Mouse (Mus musculus) G1E-ER4 (cell line): ENCODE results near the gene Luc7l2. TPM values are rescaled to one million over a fixed set of nuclear protein-coding genes. Genes with fewer than 3 reads are reported as not detected.

Experiments used
- GATA1 ChIP-seq: IDR thresholded peaks from one replicate; pipeline ENCODE4 v1.8.0; 2012; ENCODE audit warnings: low read length, inconsistent platforms
- polyA plus RNA-seq: library from polyadenylated mRNA; stranded (reverse); fragments of >175 nt; gene quantifications from 2 replicates; pipeline ENCODE4 v1.2.3, GENCODE M21; 2012

Gene Luc7l2
- 80.4 and 109 TPM in 2 replicates for polyA plus RNA-seq

DNA sequence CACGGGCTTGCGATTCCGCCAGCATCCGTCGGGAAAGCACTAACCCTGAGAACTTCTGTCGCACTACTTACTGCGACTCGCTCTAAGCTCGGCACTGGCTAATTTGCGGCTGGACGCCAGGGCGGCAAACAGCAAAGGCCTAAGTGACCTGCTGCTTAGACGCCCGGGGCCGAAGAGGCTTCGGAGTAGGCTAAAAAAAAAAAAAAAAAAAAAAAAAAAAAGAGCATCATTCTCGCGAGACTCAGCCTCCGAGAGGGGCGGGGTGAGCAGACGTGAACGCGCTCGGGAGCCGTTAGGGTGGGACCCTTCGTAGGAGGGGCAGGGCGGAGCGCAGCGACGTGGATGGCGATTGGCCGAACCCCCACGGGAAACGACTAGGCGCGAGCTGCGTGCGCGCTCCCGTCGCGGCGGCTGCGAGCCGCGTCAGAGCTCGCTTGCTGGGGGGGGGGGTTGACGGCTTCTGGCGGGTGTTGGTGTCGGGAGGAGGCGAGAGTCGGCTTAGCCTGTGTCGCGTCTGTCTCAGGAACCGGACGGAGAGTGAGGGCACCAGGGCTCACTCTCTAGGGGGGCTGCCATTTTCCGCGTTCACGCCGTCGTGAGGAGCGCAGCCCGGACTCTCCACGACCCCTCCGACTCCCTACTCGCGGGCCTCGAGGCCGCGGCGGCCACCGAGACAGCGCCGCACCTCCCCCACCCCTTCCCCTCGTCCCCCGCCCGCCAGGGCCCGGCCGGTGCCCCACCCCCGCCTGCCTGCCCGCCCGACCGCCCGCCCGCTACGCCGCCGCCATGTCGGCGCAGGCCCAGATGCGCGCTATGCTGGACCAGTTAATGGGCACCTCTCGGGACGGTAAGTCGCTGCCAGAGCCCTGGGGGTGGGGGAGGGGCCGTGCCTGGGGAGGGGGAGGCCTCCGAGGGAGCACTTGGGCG lies at the start of gene Luc7l2:
TSS of gene Luc7l2 (plus strand) at position 273 of the 927 bp plus-strand sequence.
- TF ChIP-seq GATA1, result no peak

DNA sequence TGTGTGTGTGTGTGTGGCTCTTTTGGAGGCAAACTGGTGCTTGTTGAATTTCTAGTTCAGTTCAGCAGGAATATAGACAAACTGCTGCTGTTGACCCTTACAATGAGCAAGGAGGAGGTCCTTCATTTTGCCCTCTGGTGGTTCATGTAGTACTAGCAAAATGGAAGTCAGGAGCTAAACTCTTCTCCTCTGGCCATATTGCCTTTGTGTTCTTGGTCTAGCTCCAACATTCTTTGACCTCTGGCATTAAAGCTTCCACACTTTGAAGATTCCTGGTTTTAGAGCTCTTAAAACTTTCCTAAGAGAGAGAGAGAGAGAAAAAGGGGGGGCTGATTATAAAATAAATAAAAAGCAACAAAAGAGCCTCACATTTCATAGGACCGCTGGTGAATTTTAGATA lies 39.0 kb upstream of the Luc7l2 start:
- no peak for TF ChIP-seq GATA1

DNA sequence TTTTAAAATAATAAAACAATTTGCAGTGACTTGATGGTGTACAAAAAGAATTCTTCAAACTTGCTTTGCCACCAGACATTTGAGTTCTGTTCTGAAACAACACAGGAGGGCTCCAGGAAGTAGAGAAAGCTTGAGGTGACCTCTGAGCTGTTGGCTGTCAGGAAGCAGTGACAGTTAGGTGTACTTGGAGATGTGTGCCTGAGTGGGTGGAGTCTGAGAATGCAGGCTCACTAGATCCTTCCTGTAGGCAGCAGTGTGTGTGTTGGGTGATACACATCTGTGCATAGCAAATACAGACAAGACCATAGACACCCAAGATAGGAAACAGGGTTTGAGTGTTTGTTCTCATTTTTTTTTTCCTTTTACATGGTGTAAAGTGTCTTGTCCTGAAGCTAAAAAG lies 38.3 kb upstream of the Luc7l2 start:
- no peak for TF ChIP-seq GATA1

DNA sequence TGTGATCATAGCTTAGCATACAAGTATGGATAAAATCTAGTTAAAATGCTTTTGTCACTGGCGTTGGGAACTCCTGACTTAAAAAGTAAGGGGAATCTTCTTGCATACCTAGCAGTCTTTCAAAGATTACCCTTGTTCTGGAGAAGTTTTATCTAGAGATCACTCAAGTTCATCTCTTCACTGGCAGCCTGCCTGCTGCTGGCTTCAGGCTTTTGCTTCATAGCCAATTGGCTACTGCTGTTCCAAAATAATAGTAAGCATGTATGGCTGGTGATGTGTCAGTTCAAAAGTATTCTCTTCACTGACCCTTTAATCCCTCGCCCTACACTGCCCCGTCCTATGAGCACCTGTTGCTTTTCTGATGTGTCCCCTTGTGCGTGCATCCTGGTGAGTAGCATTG lies 35.9 kb upstream of the Luc7l2 start:
- no peak for TF ChIP-seq GATA1

DNA sequence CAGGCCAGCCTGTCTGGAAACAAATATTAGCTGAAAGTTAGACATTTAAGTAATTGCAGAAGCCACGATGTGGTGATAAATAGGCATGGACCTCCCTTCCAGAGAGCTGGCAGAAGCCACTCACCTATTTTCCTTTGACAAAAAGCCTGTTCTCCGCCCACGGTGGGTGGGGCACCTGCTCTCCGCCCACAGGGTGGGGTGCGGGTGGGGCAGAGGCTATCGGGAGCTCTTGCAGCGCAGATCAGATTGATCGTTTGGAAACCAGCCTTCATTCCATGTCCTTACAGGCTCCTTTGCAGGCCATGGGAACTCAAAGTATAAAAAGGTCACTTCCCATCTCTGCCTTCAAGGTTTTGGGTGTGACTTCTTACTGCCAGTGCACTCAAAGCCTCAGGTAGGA lies 27.3 kb upstream of the Luc7l2 start:
- TF ChIP-seq GATA1, result no peak

DNA sequence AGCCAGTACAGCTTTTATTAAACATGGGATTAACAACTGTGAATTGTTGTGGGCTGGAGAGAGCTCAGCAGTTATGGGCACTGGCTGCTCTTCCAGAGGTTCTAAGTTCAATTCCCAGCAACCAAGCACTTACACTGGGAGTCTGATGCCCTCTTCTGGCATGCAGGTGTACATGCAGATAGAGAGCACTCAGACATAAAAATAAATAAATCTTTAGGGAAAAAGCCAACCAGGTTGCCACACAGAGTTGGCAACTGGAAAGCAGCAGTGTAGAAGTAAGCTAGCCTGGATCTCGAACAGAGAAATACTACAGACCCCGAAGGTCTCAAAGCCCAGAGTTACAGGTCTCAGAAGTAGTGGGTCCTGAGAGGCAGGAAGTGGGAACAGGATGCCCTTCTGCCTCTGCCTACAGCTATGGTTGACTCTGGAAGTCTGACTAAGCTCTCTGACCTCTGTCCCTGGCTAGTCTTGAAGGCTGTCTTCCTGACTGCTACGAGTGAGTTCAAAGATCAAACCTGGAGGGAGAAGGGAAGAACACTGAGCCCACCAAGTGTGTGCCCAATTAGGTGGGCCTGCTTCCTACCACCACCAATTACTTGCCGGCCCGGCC lies 19.8 kb upstream of the Luc7l2 start:
- TF ChIP-seq GATA1, result no peak

DNA sequence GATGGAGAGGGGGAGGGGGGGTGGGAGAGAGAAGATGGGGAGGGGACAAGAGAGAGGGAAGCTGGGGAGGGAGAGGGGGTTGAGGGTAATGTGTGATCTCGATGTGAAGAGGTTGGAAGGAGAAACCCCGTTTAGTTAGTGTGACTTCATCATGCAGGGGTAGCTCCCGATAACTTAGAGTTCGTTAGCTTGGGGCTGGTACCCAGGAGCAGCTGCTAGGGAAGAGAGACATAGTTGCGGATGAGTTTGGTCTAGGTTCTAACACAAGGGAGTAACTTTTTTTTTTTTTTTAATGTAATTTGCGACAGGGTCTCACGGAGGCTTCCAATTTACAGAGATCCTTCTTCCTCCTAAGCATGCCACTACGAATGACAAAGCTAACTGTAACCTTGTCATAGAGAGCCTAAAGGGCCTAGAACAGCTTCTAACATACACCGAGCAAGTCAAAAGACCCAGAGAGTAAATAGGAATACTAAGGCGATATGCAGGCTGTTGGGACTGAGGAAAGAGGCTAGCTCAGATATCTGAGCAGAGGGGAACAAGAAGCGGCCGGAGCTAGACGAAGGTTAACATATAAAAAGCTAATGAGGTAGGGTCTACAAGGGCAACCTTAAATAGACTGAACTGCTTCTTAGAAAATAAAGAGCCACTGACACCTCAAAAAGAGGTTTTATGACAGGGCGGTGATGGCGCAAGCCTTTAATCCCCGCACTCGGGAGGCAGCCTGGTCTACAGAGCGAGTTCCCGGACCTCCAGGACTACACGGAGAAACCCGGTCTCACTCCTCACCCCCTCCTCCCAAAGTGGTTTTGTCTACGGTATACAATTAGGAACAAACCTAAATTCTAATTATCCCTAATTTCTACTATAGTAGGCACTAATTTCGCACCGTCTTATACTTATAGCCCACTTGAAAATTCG lies 18.4 kb upstream of the Luc7l2 start:
- TF ChIP-seq GATA1, result no peak

DNA sequence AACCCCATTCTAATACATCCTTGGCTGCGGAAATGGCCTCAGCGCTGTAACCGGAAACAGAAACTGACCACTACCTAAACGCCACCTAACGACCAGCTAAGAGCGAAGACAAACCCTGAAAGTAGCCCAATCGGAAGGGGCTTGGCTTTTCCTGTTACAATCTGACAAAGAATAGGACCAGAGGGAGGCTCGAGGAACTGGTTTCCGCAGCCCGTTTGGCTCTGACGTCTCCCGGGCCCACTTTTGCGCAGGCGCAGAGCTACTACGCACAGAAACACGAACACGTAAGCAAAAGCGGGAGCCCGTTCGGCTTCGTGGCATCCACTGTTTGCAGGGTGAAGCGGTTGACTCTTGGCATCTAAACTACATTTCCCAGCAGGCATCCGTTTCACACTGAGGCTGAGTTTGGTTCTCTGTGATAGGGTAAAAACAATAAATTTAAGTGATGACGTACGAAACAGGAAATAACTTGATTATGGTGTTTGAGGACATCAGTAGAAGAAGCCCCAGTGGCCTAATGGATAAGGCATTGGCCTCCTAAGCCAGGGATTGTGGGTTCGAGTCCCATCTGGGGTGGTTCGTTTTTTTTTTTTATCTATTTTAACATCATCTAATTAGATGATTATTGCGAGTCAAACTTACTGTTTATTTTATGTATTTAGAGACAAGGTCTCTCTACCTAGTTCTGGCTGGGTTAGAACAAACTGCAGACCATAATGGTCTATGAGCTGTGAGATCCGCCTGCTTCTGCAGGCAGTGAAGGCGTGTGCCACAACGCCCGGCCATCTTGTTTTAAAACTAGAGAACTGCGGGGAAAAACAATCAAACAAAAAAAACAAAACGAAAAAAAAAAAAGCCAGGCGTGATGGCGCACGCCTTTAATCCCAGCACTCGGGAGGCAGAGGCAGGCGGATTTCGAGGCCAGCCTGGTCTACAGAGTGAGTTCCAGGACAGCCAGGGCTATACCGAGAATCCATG lies 17.4 kb upstream of the Luc7l2 start, which contains the start of gene Fmc1:
TSS of gene Fmc1 (plus strand) at position 75 of the 978 bp plus-strand sequence.
- TF ChIP-seq GATA1, result no peak

DNA sequence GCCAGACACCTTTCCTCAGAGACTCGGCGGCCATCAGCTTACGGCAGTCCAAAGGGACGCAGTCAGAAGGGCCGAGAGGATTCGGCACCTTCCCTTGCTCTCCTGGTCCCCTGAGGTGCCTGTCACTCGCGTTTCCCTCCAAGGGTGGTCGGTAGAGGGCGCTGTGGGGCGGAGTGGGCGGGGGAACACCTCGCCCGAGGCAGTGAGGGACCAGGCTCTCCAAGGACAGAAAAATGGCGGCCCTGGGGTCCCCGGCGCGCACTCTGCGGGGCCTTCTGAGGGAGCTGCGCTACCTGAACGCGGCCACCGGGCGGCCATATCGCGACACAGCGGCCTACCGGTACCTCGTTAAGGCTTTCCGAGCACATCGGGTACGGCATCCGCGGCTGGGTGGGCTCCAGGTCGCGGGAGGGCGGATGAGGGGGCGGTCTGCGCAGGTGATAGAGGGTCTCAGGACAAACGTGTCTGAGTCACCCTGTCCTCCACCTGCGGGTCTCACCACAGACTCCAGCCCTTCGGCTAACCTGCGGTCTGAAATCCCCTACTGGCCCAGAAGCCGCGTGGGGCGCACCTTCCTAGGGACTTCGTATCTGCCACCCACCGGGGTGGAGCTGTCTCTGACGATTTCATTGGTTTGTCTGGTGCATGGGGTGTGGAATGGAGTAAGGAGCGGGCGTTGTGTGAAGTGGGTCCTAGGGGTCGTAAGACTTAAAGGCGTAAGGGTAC lies 16.3 kb upstream of the Luc7l2 start:
- TF ChIP-seq GATA1, result no peak

DNA sequence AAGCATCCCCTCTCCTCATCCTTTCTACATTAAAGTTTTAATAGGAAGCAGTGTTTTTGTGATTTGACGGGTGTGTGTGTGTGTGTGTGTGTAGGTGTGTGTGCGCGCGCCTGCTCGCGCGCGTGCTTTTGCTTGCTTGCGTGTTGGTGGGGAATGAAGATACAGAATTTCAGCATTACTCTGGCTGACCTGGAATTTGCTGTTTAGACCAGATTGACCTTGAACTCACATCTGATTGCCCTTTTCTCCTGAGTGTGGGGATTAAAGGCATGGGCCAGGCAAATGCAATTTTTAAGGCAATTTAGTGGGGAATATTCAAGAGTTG lies 15.8 kb upstream of the Luc7l2 start:
- no peak for TF ChIP-seq GATA1

DNA sequence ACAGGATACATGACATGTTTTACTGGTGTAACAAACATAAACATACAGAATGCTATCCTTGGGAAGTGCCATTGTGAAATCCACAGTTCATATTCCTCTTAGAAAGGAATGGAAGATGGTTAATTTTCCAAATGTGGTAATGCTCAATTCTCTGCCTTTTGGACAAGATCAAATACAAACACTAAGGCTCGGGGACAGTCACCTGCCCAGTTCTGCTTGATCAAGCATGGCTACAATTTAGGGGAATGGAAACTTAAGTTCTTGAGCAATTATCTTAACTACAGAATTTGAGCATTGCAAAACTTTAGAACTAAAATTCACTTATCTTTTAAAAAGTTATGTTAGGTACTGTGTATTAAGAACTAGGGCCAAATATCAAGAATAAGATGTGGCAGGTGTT lies 15.3 kb upstream of the Luc7l2 start:
- TF ChIP-seq GATA1, result no peak

DNA sequence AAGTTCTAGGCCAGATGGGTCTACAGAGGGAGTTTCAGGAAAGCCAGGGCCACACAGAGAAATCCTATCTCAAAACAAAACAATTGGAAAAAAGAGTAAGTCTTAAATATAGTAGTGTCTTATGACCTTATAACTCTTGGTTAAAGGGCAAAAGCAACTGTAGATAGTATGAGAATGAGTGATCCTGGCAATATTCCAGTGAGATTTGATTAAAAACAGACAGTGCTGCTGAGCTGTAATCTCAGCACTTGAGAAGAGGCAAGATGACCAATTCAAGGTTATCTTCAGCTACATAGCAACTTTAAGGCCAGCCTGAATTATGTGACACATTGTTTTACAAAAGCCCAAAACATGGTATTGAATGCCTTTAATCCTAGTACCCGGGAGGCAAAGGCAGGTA lies 3.4 kb upstream of the Luc7l2 start:
- TF ChIP-seq GATA1, result no peak

DNA sequence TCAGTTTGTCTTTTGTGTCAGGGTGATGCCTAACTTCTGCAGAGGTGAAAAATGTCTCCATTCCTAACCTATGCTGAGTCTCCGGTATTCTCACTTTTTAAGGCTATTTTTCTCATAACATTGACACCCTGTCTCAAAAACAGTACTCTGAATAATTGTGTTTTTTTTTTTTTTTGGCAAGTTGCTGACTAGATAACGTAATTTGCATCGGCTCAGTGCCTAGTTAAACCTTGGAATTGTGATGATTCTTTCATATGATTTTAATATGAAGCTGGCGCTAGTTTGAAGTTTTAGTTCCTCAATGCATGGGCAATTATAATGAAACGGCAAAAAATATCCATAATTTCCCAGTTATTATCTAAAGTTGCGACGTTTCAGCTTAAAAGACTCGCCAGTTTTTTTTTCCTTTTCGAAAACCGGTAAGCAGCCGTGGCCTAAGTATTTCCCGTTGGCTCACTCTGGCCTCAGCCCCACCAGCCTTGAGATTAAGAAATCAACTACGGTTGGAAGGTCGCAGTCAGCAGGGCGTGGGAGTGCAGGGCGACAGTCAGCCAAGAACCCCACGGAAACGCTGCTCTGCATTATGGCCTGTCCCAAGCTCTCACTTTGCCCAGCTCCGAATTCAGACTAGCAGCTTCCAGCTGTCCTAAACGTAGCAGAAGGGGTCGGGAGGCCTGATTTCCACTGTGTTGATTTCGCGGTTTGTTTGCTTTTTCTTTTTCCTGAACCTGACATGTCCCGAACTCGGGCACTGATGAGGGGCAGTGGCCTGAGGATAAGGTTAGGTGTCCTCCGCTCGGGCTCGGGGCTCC lies 678 bp upstream of the Luc7l2 start:
- TF ChIP-seq GATA1, result no peak
